Mouse (Mus musculus) 416B (cell line): Measurements from ENCODE around the gene Saa4.
"Not testable (repeated sequence)": the region's sequence is repeated elsewhere in the genome, so short reads cannot be mapped to it uniquely, and the experiment has no call there.

Source experiments
- DNase-seq: peaks from one replicate; pipeline ENCODE4 v3.0.0; 2011; ENCODE audit warnings: low read depth

The Saa4 gene

DNA sequence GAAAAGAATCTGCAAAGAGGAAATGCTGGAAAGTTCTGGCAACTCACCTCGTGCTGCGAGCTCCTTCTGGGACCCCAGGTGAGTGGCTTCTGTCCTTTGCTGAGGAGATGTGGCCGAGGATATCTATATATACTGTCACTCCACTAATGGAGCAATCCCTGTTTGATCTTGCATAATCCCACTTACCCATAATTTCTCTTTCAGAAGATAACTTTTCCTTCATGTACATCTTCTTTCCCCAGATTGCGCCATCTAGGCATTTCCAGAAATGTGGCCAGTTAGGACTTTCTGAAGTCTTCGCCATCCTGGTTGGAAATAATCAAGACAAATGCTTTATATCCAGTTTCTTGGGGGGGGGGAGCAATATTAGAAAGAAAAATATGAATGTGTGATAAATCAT lies 16.8 kb downstream of the Saa4 start, which contains the start of gene Saa3:
Gene Saa3, minus strand, starts transcription at position 101 of the 400 bp plus-strand sequence.
- DNase-seq = no peak

- peak; percentile 69 for DNase-seq
These were observed 17.9 kb downstream of the Saa4 start for GRCm38 (mm10) chr7:46714518-46714917.

DNA sequence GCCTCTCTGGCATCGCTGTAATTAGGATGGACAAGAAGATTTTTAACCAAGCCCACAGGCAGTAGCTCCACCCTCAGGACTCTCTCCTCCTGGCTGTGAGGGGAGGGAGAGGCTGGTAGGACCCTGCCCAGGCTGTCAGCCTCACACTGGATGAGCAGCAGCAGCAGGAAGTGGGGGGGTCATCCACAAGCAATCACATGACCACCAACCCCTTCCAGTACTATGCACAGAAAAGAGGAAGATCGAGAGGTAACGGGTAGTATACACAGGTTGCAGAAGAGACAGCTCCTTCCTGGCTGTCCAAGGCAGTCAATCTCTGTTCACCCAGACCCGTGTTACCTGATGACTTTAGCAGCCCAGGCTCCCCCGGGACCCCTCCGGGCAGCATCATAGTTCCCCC lies 20.2 kb downstream of the Saa4 start:
- DNase-seq = peak; percentile 75

- DNase-seq = peak; percentile 90
These were observed 22.0 kb downstream of the Saa4 start, which contains the start of gene Saal1 for GRCm38 (mm10) chr7:46710390-46710844. Gene Saal1, minus strand, starts transcription at chr7:46710680.

DNA sequence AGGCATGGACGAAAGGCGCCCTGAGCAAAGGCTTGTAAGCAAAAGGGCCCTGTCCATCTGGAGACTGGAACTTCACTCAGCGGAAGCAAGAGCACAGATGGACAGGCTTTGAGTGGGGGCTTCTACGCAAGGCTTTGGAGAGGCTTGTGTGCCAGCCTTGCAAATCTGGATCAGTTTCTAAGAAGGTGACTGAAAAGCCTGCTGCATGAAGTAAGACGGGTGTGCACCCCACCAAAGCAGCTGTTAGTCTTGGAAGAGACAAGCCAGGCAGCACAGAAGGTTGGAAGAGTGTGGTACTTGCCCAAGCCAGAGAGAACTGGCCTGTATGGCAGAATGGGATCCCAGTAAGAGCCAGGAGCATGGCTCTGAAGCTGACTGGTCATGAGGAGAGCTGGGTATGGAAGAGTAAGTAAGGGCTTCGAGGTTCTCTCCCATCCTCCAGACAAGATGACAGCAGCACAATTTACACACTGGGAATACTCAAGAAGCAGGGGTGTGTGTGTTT lies 31.8 kb downstream of the Saa4 start:
- DNase-seq = no peak

DNA sequence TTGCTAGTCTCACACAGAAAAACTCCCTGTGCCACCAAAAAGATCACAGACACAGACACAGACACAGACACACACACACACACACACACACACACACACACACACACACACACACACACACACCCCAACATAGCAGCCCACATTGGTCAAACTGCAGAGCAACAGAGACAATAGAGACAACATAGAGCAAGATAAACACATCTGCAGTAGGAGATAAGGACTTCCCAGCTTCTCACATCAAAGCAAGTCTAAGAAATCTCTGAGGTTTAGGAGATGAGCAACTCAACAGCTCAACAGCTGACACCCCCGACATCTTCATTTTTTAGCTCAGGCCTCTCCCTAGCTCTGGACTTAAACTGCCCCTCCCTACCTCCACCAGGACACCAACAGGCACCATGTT lies 35.6 kb downstream of the Saa4 start:
- DNase-seq = peak; percentile 36

DNA sequence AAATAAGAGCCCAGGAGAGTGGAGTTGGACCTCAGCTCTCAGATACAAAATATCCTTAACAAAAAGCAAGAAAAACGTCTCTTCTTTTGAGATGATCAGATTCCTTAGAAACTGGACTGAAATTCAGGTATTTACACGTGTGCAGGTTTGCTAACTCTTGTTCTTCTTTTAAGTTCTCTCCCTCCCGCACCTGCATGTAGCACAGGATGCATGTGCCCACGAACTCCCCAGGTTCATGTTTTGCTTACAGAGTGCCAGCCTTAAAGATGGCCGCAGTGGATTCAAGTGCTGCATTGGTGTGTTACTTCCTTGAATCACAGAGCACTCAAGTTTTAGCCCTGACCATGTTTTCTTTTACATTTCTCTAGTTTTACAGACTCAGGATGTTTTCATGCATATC lies 45.6 kb downstream of the Saa4 start:
- DNase-seq = no peak

- no peak for DNase-seq
These were observed 51.7 kb downstream of the Saa4 start for GRCm38 (mm10) chr7:46680732-46681131.

DNA sequence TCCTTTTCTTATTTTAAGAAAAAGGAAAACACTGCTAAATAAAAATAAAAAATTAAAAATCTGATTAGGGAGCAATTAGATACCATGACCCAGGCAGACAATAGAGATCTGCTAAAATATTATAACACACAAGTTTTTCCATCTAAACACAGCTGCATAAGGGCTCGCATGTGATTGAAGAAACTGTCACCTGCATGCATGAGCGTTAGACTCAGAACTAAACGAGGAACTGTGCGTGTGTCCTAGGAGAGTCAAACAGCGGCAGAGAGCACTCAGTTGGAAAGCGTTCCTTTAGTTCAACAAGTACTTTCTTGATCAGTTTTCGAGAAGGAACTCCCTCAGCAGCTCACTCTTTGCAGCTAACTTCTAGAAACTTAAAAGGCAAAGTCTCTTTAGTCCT lies 53.4 kb downstream of the Saa4 start:
- not testable (repeated sequence) for DNase-seq

DNA sequence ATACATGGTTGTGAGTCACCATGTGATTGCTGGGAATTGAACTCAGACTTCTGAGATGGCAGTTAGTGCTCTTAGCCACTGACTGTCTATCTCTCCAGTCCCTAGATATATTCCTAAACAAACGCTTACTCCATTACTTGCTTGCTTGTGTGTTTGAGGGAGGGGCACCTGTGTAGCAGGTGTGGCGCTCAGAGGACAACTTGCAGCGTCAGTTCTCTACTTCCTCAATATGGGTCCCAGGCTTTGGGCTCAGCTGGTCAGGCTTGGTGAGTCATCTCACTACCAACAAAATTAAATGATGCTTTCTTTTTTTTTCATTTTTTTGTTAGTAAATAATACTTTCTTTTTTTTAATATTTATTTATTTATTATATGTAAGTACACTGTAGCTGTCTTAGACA lies 54.0 kb downstream of the Saa4 start:
- peak; percentile 13 for DNase-seq
